Mouse (Mus musculus): ENCODE measurements at regions not wholly inside any gene's neighbourhood (a gene's known extent, or its start where the extent isn't known, plus 50 kb on each side); places are given as distances from the start of the nearest gene placed in this dataset.

- TF ChIP-seq CTCF (IDR thresholded peaks at IDR 0.05; ENCODE audit: extremely low read depth, insufficient read depth, low read length) (peak; percentile 82), POLR2A (IDR thresholded peaks at IDR 0.05; ENCODE audit: extremely low read depth, insufficient read depth, low read length) (no peak)
These were observed 72.8 kb upstream of the Cdh5 start for GRCm38 (mm10) chr8:104028626-104029025.
